Mouse (Mus musculus): Measurements from ENCODE around the gene Hacd4. TPM values are rescaled to one million over a fixed set of nuclear protein-coding genes. Genes with fewer than 3 reads are reported as not detected.
"Not testable (repeated sequence)": the region's sequence is repeated elsewhere in the genome, so short reads cannot be mapped to it uniquely, and the experiment has no call there.

Gene Hacd4
- polyA plus RNA-seq, 1 experiment, result 1.7 TPM

DNA sequence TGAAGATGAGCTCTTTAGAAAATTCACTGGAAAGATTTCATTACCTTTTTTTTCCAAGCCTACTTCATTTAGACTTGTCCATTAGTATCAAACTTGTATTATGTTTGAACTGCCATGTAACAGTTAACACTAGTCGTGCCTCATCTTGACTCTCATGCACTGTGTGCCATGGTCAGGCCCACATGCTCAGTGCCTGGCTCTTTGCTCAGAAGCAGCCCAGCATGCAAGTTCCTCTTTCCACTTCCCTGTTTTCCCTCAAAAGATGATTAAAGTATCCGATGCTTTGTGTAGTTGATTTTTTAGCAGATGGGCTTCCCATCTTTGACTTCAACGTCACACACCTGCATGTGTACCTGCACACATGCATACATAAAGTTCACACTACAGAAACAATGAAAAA is 43.0 kb downstream of the Hacd4 start:
- Histone ChIP-seq H3K79me3 (ENCODE audit: low read depth) (no peaks in the 10 kb centered on the region), H3K79me2 (ENCODE audit: control insufficient read depth, insufficient read depth) (no peaks in the 10 kb centered on the region), H3K4me3 (ENCODE audit: insufficient read depth, poor library complexity, severe bottlenecking) (no peak overlapping the region), H3ac (ENCODE audit: control insufficient read depth, insufficient read length, low read depth) (no peak overlapping the region), H3K27me3 (ENCODE audit: control insufficient read depth, insufficient read depth, insufficient read length) (no peaks in the 10 kb centered on the region), H3K36me3 (ENCODE audit: control insufficient read depth, insufficient read depth) (no peaks in the 10 kb centered on the region)
- TF ChIP-seq FOSL1 (IDR thresholded peaks at IDR 0.05; ENCODE audit: insufficient read depth, low read length, poor library complexity, severe bottlenecking) (no peak), USF1 (IDR thresholded peaks at IDR 0.05; ENCODE audit: low read depth) (no peak), MAX (IDR thresholded peaks at IDR 0.05) (no peak), CEBPB (IDR thresholded peaks at IDR 0.05; ENCODE audit: low read depth) (no peak), CTCF (IDR thresholded peaks at IDR 0.05; ENCODE audit: control insufficient read depth, insufficient read depth, insufficient read length) (no peak), MYOG (IDR thresholded peaks at IDR 0.05; ENCODE audit: control insufficient read depth, extremely low read depth, insufficient read length) (no peak)

DNA sequence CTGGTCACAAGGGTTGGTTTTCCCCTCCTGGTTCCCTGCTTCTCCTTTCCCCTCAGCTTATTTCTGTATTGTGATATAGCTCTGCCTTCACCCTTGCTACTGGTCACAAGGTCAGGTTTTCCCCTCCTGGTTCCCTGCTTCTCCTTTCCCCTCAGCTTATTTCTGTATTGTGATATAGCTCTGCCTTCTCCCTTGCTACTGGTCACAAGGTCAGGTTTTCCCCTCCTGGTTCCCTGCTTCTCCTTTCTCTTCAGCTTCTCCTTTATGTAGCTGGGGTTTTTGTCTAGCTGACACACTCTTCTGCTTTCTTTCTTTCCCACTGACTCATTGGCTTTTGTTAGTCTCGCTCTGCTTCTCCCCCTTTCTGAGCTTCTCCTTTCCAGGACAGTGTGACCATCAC is 48.1 kb downstream of the Hacd4 start:
- H3K79me3 ChIP-seq (ENCODE audit: low read depth); H3K79me2 ChIP-seq (ENCODE audit: control insufficient read depth, insufficient read depth); H3ac ChIP-seq (ENCODE audit: control insufficient read depth, insufficient read length, low read depth): not testable (repeated sequence)

DNA sequence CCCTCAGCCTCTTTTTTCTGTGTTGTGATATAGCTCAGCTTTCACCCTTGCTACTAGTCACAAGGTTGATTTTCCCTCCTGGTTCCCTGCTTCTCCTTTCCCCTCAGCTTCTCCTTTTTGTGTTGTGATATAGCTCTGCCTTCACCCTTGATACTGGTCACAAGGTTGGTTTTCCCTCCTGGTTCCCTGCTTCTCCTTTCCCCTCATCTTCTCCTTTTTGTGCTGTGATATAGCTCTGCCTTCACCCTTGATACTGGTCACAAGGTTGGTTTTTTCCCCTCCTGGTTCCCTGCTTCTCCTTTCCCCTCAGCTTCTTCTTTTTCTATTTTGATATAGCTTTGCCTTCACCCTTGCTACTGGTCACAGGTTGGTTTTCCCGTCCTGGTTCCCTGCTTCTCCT is 48.7 kb downstream of the Hacd4 start:
- no peak overlapping the region for H3ac ChIP-seq (ENCODE audit: control insufficient read depth, insufficient read length, low read depth)
- H3K27me3 ChIP-seq (ENCODE audit: control insufficient read depth, insufficient read depth, insufficient read length), result no peaks in the 10 kb centered on the region
- no peak for TF ChIP-seq CEBPB (IDR thresholded peaks at IDR 0.05; ENCODE audit: low read depth)
- no peaks in the 10 kb centered on the region for H3K79me3 ChIP-seq (ENCODE audit: low read depth)
- no peaks in the 10 kb centered on the region for H3K79me2 ChIP-seq (ENCODE audit: control insufficient read depth, insufficient read depth)
- no peak overlapping the region for H3K4me3 ChIP-seq (ENCODE audit: insufficient read depth, poor library complexity, severe bottlenecking)
- no peaks in the 10 kb centered on the region for H3K36me3 ChIP-seq (ENCODE audit: control insufficient read depth, insufficient read depth)

More for the DNA sequence above, 48.1 kb downstream of the Hacd4 start:
- not testable (repeated sequence) for H3K4me3 ChIP-seq (ENCODE audit: insufficient read depth, poor library complexity, severe bottlenecking); H3K36me3 ChIP-seq (ENCODE audit: control insufficient read depth, insufficient read depth); H3K27me3 ChIP-seq (ENCODE audit: control insufficient read depth, insufficient read depth, insufficient read length)

DNA sequence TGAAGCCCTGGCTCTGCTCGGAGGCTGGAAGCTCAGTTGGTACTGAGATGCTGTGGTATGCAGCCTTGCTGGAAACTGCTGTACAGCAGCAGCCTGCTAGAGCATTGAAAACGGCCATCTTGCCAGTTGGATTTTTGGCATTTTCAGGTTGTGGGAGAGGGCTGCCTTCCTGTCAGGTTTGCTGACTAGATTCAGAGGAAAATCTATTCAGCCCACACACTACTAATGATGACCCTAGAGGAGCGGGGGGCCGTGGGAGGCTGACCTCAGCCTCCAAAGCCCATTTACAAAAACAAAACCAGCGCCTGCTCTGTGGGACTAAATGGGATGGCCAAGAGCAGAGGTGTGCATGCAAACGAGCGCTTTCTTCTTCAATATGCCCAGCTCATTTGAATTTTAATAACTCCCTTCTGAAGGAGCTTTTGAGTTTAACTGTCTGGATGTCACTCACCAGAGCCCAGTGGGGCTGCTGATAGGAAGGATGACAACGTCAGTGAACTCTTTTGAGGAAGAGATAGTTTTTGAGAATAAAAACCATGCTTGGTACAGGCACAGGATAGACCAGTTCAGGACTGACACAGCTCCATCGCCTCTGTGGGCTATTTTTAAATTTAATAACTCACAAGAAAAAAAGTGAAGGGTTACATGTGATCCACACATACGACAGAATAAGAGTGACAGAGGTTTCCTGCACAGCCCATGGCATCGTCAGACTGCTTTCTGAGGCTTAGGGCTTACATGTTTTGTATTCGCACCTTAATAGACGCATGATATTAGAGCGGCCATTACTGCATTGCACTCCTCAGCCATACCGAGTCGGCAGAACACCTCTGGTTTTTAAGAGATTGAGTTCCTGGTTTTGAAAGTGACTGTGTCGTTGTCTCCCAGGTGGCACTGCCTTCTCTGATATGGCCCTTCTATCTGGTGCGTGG is 66.2 kb downstream of the Hacd4 start:
- TF ChIP-seq USF1 (IDR thresholded peaks at IDR 0.05; ENCODE audit: low read depth), result no peak
- TF ChIP-seq CTCF (IDR thresholded peaks at IDR 0.05; ENCODE audit: control insufficient read depth, insufficient read depth, insufficient read length), result no peak
- no peak for TF ChIP-seq MYOG (IDR thresholded peaks at IDR 0.05; ENCODE audit: control insufficient read depth, extremely low read depth, insufficient read length)
- TF ChIP-seq MAX (IDR thresholded peaks at IDR 0.05), result no peak
- no peak for TF ChIP-seq FOSL1 (IDR thresholded peaks at IDR 0.05; ENCODE audit: insufficient read depth, low read length, poor library complexity, severe bottlenecking)
- no peak for TF ChIP-seq CEBPB (IDR thresholded peaks at IDR 0.05; ENCODE audit: low read depth)
- TF ChIP-seq MYOD1 (IDR thresholded peaks at IDR 0.05; ENCODE audit: control insufficient read depth, insufficient read length, low read depth), result no peak

GRCm38 (mm10) chr4:88370819-88371218 is 67.9 kb downstream of the Hacd4 start:
- H3K79me2 ChIP-seq (ENCODE audit: control insufficient read depth, insufficient read depth), result no peaks in the 10 kb centered on the region
- H3K36me3 ChIP-seq (ENCODE audit: control insufficient read depth, insufficient read depth), result peaks cover 6% of the 10 kb centered on the region
- TF ChIP-seq CEBPB (IDR thresholded peaks at IDR 0.05; ENCODE audit: low read depth) (no peak), MYOD1 (IDR thresholded peaks at IDR 0.05; ENCODE audit: control insufficient read depth, insufficient read length, low read depth) (no peak), USF1 (IDR thresholded peaks at IDR 0.05; ENCODE audit: low read depth) (no peak), MAX (IDR thresholded peaks at IDR 0.05) (no peak), CTCF (IDR thresholded peaks at IDR 0.05; ENCODE audit: control insufficient read depth, insufficient read depth, insufficient read length) (no peak), FOSL1 (IDR thresholded peaks at IDR 0.05; ENCODE audit: insufficient read depth, low read length, poor library complexity, severe bottlenecking) (no peak), MYOG (IDR thresholded peaks at IDR 0.05; ENCODE audit: control insufficient read depth, extremely low read depth, insufficient read length) (no peak)
- no peaks in the 10 kb centered on the region for H3K79me3 ChIP-seq (ENCODE audit: low read depth)
- no peak overlapping the region for H3ac ChIP-seq (ENCODE audit: control insufficient read depth, insufficient read length, low read depth)
- no peak overlapping the region for H3K4me3 ChIP-seq (ENCODE audit: insufficient read depth, poor library complexity, severe bottlenecking)
- H3K27me3 ChIP-seq (ENCODE audit: control insufficient read depth, insufficient read depth, insufficient read length), result no peaks in the 10 kb centered on the region

More for the DNA sequence above, 66.2 kb downstream of the Hacd4 start:
- no peaks in the 10 kb centered on the region for H3K79me3 ChIP-seq (ENCODE audit: low read depth)
- H3ac ChIP-seq (ENCODE audit: control insufficient read depth, insufficient read length, low read depth), result no peak overlapping the region
- no peaks in the 10 kb centered on the region for H3K79me2 ChIP-seq (ENCODE audit: control insufficient read depth, insufficient read depth)
- no peaks in the 10 kb centered on the region for H3K27me3 ChIP-seq (ENCODE audit: control insufficient read depth, insufficient read depth, insufficient read length)
- peaks cover 6% of the 10 kb centered on the region for H3K36me3 ChIP-seq (ENCODE audit: control insufficient read depth, insufficient read depth)
- H3K4me3 ChIP-seq (ENCODE audit: insufficient read depth, poor library complexity, severe bottlenecking), result no peak overlapping the region

GRCm38 (mm10) chr4:88369951-88370350 is 68.8 kb downstream of the Hacd4 start:
- H3ac ChIP-seq (ENCODE audit: control insufficient read depth, insufficient read length, low read depth), result no peak overlapping the region
- H3K36me3 ChIP-seq (ENCODE audit: control insufficient read depth, insufficient read depth), result peaks cover 6% of the 10 kb centered on the region
- TF ChIP-seq CEBPB (IDR thresholded peaks at IDR 0.05; ENCODE audit: low read depth), result no peak
- TF ChIP-seq MYOG (IDR thresholded peaks at IDR 0.05; ENCODE audit: control insufficient read depth, extremely low read depth, insufficient read length), result no peak
- no peak for TF ChIP-seq CTCF (IDR thresholded peaks at IDR 0.05; ENCODE audit: control insufficient read depth, insufficient read depth, insufficient read length)
- no peak for TF ChIP-seq MAX (IDR thresholded peaks at IDR 0.05)
- TF ChIP-seq FOSL1 (IDR thresholded peaks at IDR 0.05; ENCODE audit: insufficient read depth, low read length, poor library complexity, severe bottlenecking), result no peak
- no peak for TF ChIP-seq USF1 (IDR thresholded peaks at IDR 0.05; ENCODE audit: low read depth)
- TF ChIP-seq MYOD1 (IDR thresholded peaks at IDR 0.05; ENCODE audit: control insufficient read depth, insufficient read length, low read depth), result no peak
- H3K4me3 ChIP-seq (ENCODE audit: insufficient read depth, poor library complexity, severe bottlenecking), result no peak overlapping the region
- H3K79me3 ChIP-seq (ENCODE audit: low read depth), result no peaks in the 10 kb centered on the region
- H3K27me3 ChIP-seq (ENCODE audit: control insufficient read depth, insufficient read depth, insufficient read length), result no peaks in the 10 kb centered on the region
- H3K79me2 ChIP-seq (ENCODE audit: control insufficient read depth, insufficient read depth), result no peaks in the 10 kb centered on the region

Data from C2C12 (cell line).